Mouse (Mus musculus) E14TG2a.4 (cell line): ENCODE measurements at regions not wholly inside any gene's neighbourhood (a gene's known extent, or its start where the extent isn't known, plus 50 kb on each side); places are given as distances from the start of the nearest gene placed in this dataset.

Experiments
- CTCF ChIP-seq: conservative IDR thresholded peaks from 2 replicates; pipeline ENCODE4 v1.5.1; 2014; ENCODE audit warnings: low read length
- POU5F1 ChIP-seq: IDR thresholded peaks from 2 replicates; pipeline ENCODE4 v1.6.1; 2014; ENCODE audit warnings: low read length, borderline replicate concordance

DNA sequence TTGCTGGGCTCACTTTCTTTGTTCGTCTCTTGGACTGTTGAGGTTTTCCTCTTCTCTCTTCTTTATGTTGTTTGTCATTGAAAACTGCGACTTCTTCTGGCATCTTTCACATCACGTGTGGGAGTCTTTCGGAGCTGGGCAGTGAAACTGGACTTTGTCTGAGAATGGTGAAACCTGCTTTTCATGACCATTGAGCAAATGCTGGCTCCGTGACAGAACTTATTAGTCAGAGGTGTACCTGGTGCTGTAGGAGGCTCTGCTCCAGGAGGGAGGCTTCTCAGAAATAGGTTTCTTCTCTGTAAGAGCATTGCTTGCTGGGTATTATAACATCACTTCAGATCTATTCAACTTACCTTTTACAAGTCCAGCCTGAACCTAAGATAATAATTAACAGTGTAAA, 122.4 kb downstream of the Amer2 start:
- no peak for TF ChIP-seq CTCF
- no peak for TF ChIP-seq POU5F1
